Mouse (Mus musculus) CH12.LX (cell line): ENCODE data around the gene Sesn1. TPM values are rescaled to one million over a fixed set of nuclear protein-coding genes. Genes with fewer than 3 reads are reported as not detected.

ENCODE experiments used
- DNase-seq: peaks from one replicate; pipeline ENCODE4 v3.0.0-alpha.2; 2013; ENCODE audit errors: extremely low read depth
- H3K27ac ChIP-seq: 2 replicates; pipeline ENCODE4 v1.5.1; 2012; ENCODE audit warnings: low read depth, mild to moderate bottlenecking, control low read depth, moderate library complexity; ENCODE audit not compliant: insufficient read depth
- H3K27me3 ChIP-seq: replicated peaks from 2 replicates; pipeline ENCODE3; 2012; ENCODE audit warnings: inconsistent platforms
- H3K36me3 ChIP-seq, 2 experiments: replicated peaks in 1 of 2; 2 replicates each; pipeline versions ENCODE3 to v1.6.1; 2012; ENCODE audit warnings: inconsistent platforms in 1 of 2, low read length in 1 of 2, mild to moderate bottlenecking in 1 of 2, mixed read lengths in 1 of 2, moderate library complexity in 1 of 2; ENCODE audit not compliant: control insufficient read depth in 1 of 2, insufficient read depth in 1 of 2
- H3K4me1 ChIP-seq, 2 experiments: 2 replicates each; pipeline ENCODE4 v1.6.1; 2012; ENCODE audit warnings: inconsistent platforms in 1 of 2, moderate library complexity in 1 of 2; ENCODE audit not compliant: insufficient read depth in 2 of 2, control insufficient read depth in 1 of 2
- H3K4me2 ChIP-seq: 2 replicates; pipeline ENCODE4 v1.6.1; 2012; ENCODE audit warnings: low read depth, mild to moderate bottlenecking, control low read depth; ENCODE audit not compliant: poor library complexity, insufficient read depth, severe bottlenecking
- H3K4me3 ChIP-seq, 3 experiments: fragments of 150-350 bp in 1 of 3; sonication (generic) in 1 of 3; replicated peaks in 1 of 3; 2 replicates each; pipeline versions ENCODE3 to v1.5.1; 2011 to 2012; ENCODE audit warnings: low read depth in 2 of 3, low read length in 2 of 3, mild to moderate bottlenecking in 2 of 3, moderate library complexity in 2 of 3, control low read depth in 1 of 3, improper control_type of control experiment in 1 of 3, inconsistent platforms in 1 of 3, mixed read lengths in 1 of 3; ENCODE audit not compliant: poor library complexity in 1 of 3
- H3K79me2 ChIP-seq: replicated peaks from 2 replicates; pipeline ENCODE4 v1.6.1; 2012; ENCODE audit warnings: mild to moderate bottlenecking, moderate library complexity; ENCODE audit not compliant: control insufficient read depth, poor library complexity, insufficient read depth, severe bottlenecking; ENCODE audit errors: extremely low read depth
- H3K9ac ChIP-seq: 2 replicates; pipeline ENCODE4 v1.6.1; 2012; ENCODE audit warnings: low read depth, mild to moderate bottlenecking, control low read depth, moderate library complexity; ENCODE audit not compliant: insufficient read depth
- H3K9me3 ChIP-seq: replicated peaks from 2 replicates; pipeline ENCODE3; 2012; ENCODE audit warnings: low read length, inconsistent platforms, mixed read lengths
- CHD2 ChIP-seq: IDR thresholded peaks from 2 replicates; pipeline ENCODE4 v1.6.1; 2011; ENCODE audit warnings: low read length, improper control_type of control experiment
- CTCF ChIP-seq, 2 experiments: IDR thresholded peaks in 1 of 2; conservative IDR thresholded peaks in 1 of 2; 2 replicates each; pipeline ENCODE4 v1.5.1; 2011 to 2012; ENCODE audit warnings: low read depth in 2 of 2, low read length in 2 of 2, improper control_type of control experiment in 1 of 2, inconsistent platforms in 1 of 2, mild to moderate bottlenecking in 1 of 2, moderate library complexity in 1 of 2
- ELF1 ChIP-seq: IDR thresholded peaks from 2 replicates; pipeline ENCODE4 v1.6.1; 2014; ENCODE audit warnings: low read depth, mild to moderate bottlenecking, inconsistent platforms, low read length, improper control_type of control experiment
- IRF4 ChIP-seq: IDR thresholded peaks from 2 replicates; pipeline ENCODE4 v1.6.1; 2014; ENCODE audit warnings: low read depth, mild to moderate bottlenecking, inconsistent platforms, low read length, improper control_type of control experiment
- KAT2A ChIP-seq: IDR thresholded peaks from 2 replicates; pipeline ENCODE4 v1.6.1; 2012; ENCODE audit warnings: low read length, improper control_type of control experiment, inconsistent platforms; ENCODE audit not compliant: insufficient replicate concordance
- PAX5 ChIP-seq: IDR thresholded peaks from 2 replicates; pipeline ENCODE4 v1.6.1; 2012; ENCODE audit warnings: low read length, inconsistent platforms, mixed read lengths
- POLR2A ChIP-seq: IDR thresholded peaks from 2 replicates; pipeline ENCODE4 v1.6.1; 2011; ENCODE audit warnings: low read depth, mild to moderate bottlenecking, improper control_type of control experiment, low read length
- RAD21 ChIP-seq: IDR thresholded peaks from 2 replicates; pipeline ENCODE4 v1.6.1; 2011; ENCODE audit warnings: low read depth, mild to moderate bottlenecking, low read length, improper control_type of control experiment, moderate library complexity
- TCF12 ChIP-seq: IDR thresholded peaks from 2 replicates; pipeline ENCODE4 v1.6.1; 2014; ENCODE audit warnings: low read depth, mild to moderate bottlenecking, inconsistent platforms, low read length, improper control_type of control experiment
- USF2 ChIP-seq: conservative IDR thresholded peaks from 2 replicates; pipeline ENCODE4 v1.6.1; 2011; ENCODE audit warnings: low read depth, low read length, improper control_type of control experiment
- ZMIZ1 ChIP-seq: IDR thresholded peaks from 2 replicates; pipeline ENCODE4 v1.6.1; 2012; ENCODE audit warnings: low read depth, mild to moderate bottlenecking, inconsistent platforms, low read length, improper control_type of control experiment
- dilution Hi-C: fragments of 300-500 bp; cut with MboI; formaldehyde crosslinking; loops from 2 replicates; pipeline ENCODE4 v1.14.3; 2020; ENCODE audit warnings: low sequenced_read_pairs; ENCODE audit not compliant: extremely low pct_unique_long_range_greater_than_20kb, extremely low pct_ligation_motif_present
- in situ Hi-C: fragments of 300-500 bp; cut with MboI; formaldehyde crosslinking; loops from 3 replicates; pipeline ENCODE4 v1.14.3; 2019; ENCODE audit warnings: low sequenced_read_pairs, low pct_ligation_motif_present, low pct_unique_long_range_greater_than_20kb, mixed read lengths
- polyA plus RNA-seq: library from polyadenylated mRNA; unstranded; fragments of >175 nt; gene quantifications from 2 replicates; pipeline ENCODE4 v1.2.1, GENCODE M21; 2012; ENCODE audit warnings: low read depth; ENCODE audit not compliant: insufficient read length
- total RNA-seq, 2 experiments: library from RNA; depleted of rRNA; stranded (reverse); fragments of 300-350 nt in 1 of 2; fragments of >200 nt in 1 of 2; gene quantifications; 2 replicates each; pipeline ENCODE4 v1.2.3; 2012 to 2014

Gene Sesn1
- total and polyA plus RNA-seq, 3 experiments: 10.4 to 27.8 (median 22.0) TPM

DNA sequence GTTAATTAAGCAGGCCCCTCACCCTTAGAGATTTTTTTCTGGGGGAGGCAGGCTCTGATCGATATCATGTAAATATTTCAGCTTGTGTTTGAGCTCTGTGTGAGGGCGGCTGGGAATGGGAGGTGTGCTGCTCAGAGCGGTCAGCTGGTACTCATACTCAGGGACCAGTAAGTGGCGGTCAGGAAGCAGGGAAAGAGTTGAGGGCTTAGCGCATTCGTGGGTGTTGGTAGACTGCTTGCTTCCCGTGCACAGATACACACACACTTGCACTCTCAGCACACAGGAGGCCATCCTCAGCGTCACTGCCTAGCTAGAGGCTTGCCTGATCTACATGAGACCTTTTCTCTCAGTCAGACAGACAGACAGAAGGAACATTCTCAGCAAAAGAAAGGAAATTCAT lies 91.7 kb downstream of the Sesn1 start:
- TF ChIP-seq POLR2A: no peak
- no peak for DNase-seq
- peaks cover 2 to 12% of the 10 kb centered on the region in 2 experiments; a peak in 2 of 4 replicates for H3K4me1 ChIP-seq
- dilution Hi-C loops (no loop called here), in situ Hi-C loops (no loop called here)
- no peak overlapping the region for H3K4me3 ChIP-seq
- no peak overlapping the region for H3K9ac ChIP-seq
- H3K27me3 ChIP-seq: no peaks in the 10 kb centered on the region
- no peak overlapping the region for H3K27ac ChIP-seq
- no peak overlapping the region for H3K4me2 ChIP-seq
- H3K9me3 ChIP-seq: peaks cover 11% of the 10 kb centered on the region
- H3K36me3 ChIP-seq: peaks cover 24 to 84% of the 10 kb centered on the region in 2 experiments
- H3K79me2 ChIP-seq: no peaks in the 10 kb centered on the region

GRCm38 (mm10) chr10:41901864-41902263 lies 92.1 kb downstream of the Sesn1 start:
- no peaks in the 10 kb centered on the region for H3K27me3 ChIP-seq
- in situ Hi-C loops (no loop called here), dilution Hi-C loops (no loop called here)
- peaks cover 24 to 86% of the 10 kb centered on the region in 2 experiments for H3K36me3 ChIP-seq
- no peak overlapping the region for H3K4me3 ChIP-seq
- DNase-seq: no peak
- H3K4me1 ChIP-seq: peaks cover 2 to 8% of the 10 kb centered on the region in 2 experiments; a peak in 2 of 4 replicates
- no peak overlapping the region for H3K4me2 ChIP-seq
- H3K9me3 ChIP-seq: peaks cover 11% of the 10 kb centered on the region
- H3K9ac ChIP-seq: no peak overlapping the region
- H3K79me2 ChIP-seq: no peaks in the 10 kb centered on the region
- H3K27ac ChIP-seq: no peak overlapping the region
- no peak for TF ChIP-seq RAD21
- no peak for TF ChIP-seq CTCF (conservative IDR thresholded peaks at IDR 0.05 in 1 of 2, IDR thresholded peaks at IDR 0.05 in 1 of 2; ENCODE audit: low read depth in 2 of 2, low read length in 2 of 2)
- no peak for TF ChIP-seq ZMIZ1
- no peak for TF ChIP-seq CHD2
- no peak for TF ChIP-seq KAT2A

DNA sequence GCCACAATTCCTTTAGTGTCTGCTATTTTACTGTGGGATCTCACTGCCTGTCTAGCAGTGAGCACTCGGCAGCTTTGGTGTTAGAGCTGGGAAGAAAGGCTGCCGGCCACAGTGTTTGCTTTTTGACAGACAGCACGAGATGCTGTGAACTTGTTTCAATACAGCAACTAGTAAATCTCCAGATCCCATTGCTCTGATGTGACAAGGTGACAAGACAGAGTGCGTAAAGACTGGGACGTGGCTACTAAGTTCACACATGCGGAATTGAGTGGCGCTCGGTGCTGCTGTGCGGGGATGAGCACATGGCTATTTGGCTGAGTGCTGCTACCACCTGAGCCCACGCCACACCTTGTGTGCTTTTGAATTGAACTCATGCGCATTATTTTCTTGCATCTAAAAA lies 97.7 kb downstream of the Sesn1 start:
- Histone ChIP-seq H3K4me1 (peaks cover 2 to 36% of the 10 kb centered on the region in 2 experiments; a peak in 3 of 4 replicates), H3K4me3 (no peak overlapping the region), H3K4me2 (no peak overlapping the region), H3K9ac (no peak overlapping the region), H3K27ac (no peak overlapping the region), H3K36me3 (peaks cover 15 to 65% of the 10 kb centered on the region in 2 experiments), H3K9me3 (no peaks in the 10 kb centered on the region), H3K27me3 (no peaks in the 10 kb centered on the region), H3K79me2 (no peaks in the 10 kb centered on the region)
- DNase-seq: no peak
- in situ Hi-C loops: no loop called here
- dilution Hi-C loops: no loop called here
- TF ChIP-seq USF2: no peak
- TF ChIP-seq PAX5: no peak
- no peak for TF ChIP-seq TCF12
- no peak for TF ChIP-seq ELF1
- no peak for TF ChIP-seq IRF4
